Mouse (Mus musculus) central nervous system, embryonic 14 days (tissue): Measurements from ENCODE around the gene Olfr592. TPM values are rescaled to one million over a fixed set of nuclear protein-coding genes. Genes with fewer than 3 reads are reported as not detected.

ENCODE experiments used
- polyA plus RNA-seq: library from polyadenylated mRNA; depleted of rRNA; stranded (reverse); fragments of >200 nt; gene quantifications from 2 replicates; pipeline ENCODE4 v1.2.3, GENCODE M21; 2012; rRNA removed

The Olfr592 gene
- polyA plus RNA-seq, result not detected in 2 replicates

GRCm38 (mm10) chr7:103184503-103184902 is at the start of gene Olfr592:
Gene Olfr592 (plus strand): TSS chr7:103184803.

DNA sequence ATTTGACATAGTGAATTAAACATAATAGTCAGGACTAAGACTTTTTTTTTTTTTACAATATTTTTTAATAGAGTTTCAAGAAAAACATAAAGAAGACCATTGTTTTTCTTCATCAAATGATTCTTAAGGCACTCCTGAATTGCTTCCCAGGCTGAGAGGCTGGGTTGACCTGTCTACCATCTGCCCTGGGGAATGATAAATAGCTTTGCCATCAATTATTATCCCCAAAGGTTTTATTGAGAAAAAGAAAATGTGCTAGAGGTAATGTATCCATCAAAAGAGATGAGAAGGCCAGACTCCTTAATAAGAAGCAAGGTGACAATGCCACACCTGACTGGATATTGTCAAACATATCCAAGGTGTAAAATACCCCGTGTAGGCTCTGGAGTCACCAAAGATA is 44.0 kb upstream of the Olfr592 start, which contains the start of gene Olfr588-ps1:
Gene Olfr588-ps1 (plus strand): TSS at position 301 of the 400 bp plus-strand sequence.

DNA sequence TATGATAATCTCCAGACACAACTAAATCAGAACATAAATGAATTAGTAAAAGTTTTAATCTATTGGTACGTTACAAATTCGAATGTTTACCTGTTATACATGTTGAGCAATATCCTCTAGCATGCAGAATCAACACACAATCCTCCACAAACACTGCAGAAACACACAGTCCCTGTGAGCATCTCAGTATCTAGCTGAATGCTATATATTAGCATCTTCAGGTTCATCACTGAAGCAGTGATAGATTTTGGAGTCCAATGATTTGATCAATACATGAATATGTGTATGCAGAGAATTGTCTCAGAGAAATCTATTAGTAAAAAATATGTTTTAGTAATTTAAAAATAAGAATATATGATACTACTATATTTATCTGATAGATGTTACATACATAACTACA is 28.3 kb upstream of the Olfr592 start, which contains the start of gene Olfr589:
Gene Olfr589 (minus strand): TSS at position 101 of the 400 bp plus-strand sequence.

GRCm38 (mm10) chr7:103178240-103178639 is 6.4 kb upstream of the Olfr592 start, which contains the start of gene Olfr591:
Gene Olfr591 (minus strand): TSS chr7:103178340.

DNA sequence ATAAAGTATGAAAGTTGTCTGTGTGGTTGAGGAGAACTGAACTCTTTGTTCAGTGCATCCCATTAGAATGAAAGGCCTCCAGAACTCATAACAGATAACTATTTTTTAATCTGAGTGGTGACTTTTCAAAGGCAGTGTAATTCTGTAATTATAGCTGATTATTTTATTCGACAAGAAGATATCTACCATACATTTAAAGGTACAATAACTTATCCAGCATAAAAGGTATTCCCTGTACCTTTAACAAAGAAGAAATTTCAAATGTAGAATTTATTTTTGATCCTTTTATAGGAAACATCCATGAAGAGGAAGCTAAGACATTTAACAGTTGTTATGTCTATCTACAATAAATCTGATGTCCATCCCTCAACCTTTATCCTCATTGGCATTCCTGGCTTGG is 27.0 kb downstream of the Olfr592 start, which contains the start of gene Olfr593:
Gene Olfr593 (plus strand): TSS at position 301 of the 400 bp plus-strand sequence.

DNA sequence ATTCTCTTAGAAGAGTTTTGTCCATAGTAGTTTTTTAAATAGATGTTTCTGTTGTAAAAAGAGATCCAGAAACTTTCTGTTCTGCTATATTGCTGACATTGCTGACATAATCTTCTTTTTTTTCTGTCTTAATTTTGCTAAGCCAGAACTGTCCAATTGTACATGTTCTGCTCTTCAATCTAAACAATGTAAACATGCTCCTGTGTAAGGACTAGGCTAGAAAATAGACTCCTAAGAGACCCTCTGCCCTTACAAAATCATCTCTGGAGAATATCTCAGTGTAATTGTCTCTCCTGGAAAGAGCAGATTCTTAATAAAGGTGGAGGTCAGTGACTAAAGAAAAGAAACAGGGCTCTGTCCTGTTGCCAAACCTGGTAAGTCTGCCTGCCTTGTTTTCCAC is 32.1 kb downstream of the Olfr592 start, which contains the start of gene Olfr594:
Gene Olfr594 (plus strand): TSS at position 301 of the 400 bp plus-strand sequence.

Other genes starting within 250 kb of the Olfr592 start
- gene Olfr573-ps1, start 242.2 kb upstream of the Olfr592 start, polyA plus RNA-seq, result not detected in 2 replicates
- not detected in 2 replicates for gene Olfr574, start 236.3 kb upstream of the Olfr592 start, polyA plus RNA-seq
- not detected in 2 replicates for gene Olfr575, start 226.0 kb upstream of the Olfr592 start, polyA plus RNA-seq
- gene Olfr576, start 222.1 kb upstream of the Olfr592 start, polyA plus RNA-seq, result not detected in 2 replicates
- gene Olfr577, start 208.9 kb upstream of the Olfr592 start, polyA plus RNA-seq, result not detected in 2 replicates
- gene Olfr578, start 195.5 kb upstream of the Olfr592 start, polyA plus RNA-seq, result not detected in 2 replicates
- gene Olfr582, start 146.8 kb upstream of the Olfr592 start, polyA plus RNA-seq, result not detected in 2 replicates
- not detected in 2 replicates for gene Olfr583, start 133.5 kb upstream of the Olfr592 start, polyA plus RNA-seq
- gene Olfr584, start 102.9 kb upstream of the Olfr592 start, polyA plus RNA-seq, result not detected in 2 replicates
- not detected in 2 replicates for gene Olfr585, start 87.1 kb upstream of the Olfr592 start, polyA plus RNA-seq
- gene Olfr586, start 59.2 kb upstream of the Olfr592 start, polyA plus RNA-seq, result not detected in 2 replicates
- gene Olfr588-ps1, start 43.9 kb upstream of the Olfr592 start, polyA plus RNA-seq, result not detected in 2 replicates
- gene Olfr589, start 28.4 kb upstream of the Olfr592 start, polyA plus RNA-seq, result not detected in 2 replicates
- not detected in 2 replicates for gene Olfr591, start 6.5 kb upstream of the Olfr592 start, polyA plus RNA-seq
- gene Olfr593, start 27.1 kb downstream of the Olfr592 start, polyA plus RNA-seq, result not detected in 2 replicates
- gene Olfr594, start 32.2 kb downstream of the Olfr592 start, polyA plus RNA-seq, result not detected in 2 replicates
- not detected in 2 replicates for gene Usp17ld, start 67.7 kb downstream of the Olfr592 start, polyA plus RNA-seq
- gene Olfr596, start 120.8 kb downstream of the Olfr592 start, polyA plus RNA-seq, result not detected in 2 replicates
- not detected in 2 replicates for gene Olfr597, start 131.5 kb downstream of the Olfr592 start, polyA plus RNA-seq
- not detected in 2 replicates for gene Olfr598, start 138.8 kb downstream of the Olfr592 start, polyA plus RNA-seq
- gene Olfr599, start 151.1 kb downstream of the Olfr592 start, polyA plus RNA-seq, result not detected in 2 replicates
- gene Olfr600, start 164.9 kb downstream of the Olfr592 start, polyA plus RNA-seq, result not detected in 2 replicates
- not detected in 2 replicates for gene Olfr601, start 177.9 kb downstream of the Olfr592 start, polyA plus RNA-seq
- gene Olfr603, start 201.4 kb downstream of the Olfr592 start, polyA plus RNA-seq, result not detected in 2 replicates
- gene Usp17lc, start 230.3 kb downstream of the Olfr592 start, polyA plus RNA-seq, result not detected in 2 replicates